Mouse (Mus musculus) neural tube, postnatal 0 days (tissue): ENCODE data around the gene Smim4. TPM values are rescaled to one million over a fixed set of nuclear protein-coding genes. Genes with fewer than 3 reads are reported as not detected.

Experiments used
- polyA plus RNA-seq: library from polyadenylated mRNA; unstranded; fragments of >200 nt; fragmentation: Nextera tagmentation; extraction: Ambion mirVana; gene quantifications from 2 replicates; pipeline ENCODE4 v1.2.1, GENCODE M21; 2015

Gene Smim4
- 63.0 and 75.6 TPM in 2 replicates for polyA plus RNA-seq

DNA sequence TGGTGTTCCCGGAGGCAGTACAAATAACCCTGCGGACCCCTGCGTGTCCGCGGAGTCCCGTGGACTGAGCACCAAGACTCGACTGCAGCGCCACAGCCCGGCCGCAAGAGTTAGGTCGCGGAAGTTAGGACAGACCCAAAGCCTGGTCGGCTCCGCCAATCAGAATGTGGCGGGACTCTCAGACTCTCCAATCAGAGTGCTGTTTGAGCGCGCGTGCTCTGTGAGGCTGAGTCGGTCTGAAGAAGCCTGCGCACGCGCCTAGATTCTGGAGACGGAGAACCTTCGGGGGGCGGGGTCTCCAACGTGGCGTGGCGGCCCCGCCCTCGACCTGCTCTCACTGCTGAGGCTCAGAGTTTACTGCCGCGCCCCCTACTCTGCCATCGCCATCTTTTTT, at the start of gene Smim4:
Gene Smim4, minus strand, starts transcription at position 131 of the 394 bp plus-strand sequence.

GRCm38 (mm10) chr14:31168425-31168824, 39.7 kb upstream of the Smim4 start, which contains the start of gene Stab1:
Gene Stab1, minus strand, starts transcription at chr14:31168641.

DNA sequence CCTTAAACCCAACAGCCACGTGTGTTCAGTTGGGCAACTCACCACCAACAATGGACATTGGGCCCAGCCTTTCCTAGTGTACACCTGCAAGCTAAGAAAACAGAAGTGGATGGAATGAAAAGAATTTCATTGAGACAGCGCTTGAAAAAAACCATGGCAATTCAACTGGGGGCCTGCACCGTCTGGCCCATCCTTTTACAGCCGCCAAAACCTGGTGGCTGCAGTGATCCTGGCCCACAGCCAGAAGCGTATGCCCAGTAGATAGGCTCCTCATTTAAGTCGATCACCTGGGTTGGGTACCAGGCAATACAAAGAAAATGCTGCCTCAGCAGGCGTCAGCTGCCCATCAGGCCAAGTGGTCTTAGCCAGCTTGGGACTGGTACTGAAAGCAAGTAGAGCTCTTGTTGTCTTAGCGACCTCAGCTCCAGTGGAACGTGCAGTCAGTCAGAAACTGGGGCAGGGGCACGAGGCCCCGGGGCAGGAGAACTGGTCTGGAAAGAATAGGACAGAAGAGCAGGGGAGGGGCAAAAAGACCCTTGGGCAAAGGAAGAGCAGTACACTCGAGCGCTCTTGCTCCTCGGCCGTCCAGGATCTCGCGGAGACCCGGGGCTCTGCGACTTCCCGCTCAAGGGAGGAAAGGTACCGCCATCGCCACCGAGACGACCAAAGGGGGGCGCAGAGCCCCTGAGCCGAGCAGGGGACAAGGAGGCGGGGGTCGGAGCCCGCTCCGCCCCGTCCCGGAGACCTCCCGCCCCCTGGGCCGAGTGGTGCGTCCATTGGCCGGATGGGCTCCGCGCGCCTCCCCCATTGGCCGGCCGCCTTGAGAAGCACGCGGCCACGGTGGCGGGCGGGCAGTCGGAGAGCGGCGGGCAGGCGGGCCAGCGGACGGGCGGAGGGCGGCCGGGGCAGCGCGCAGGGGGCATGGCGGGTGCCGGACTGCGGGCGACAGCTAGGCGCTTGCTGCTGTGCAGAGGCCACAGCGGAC, 1.8 kb upstream of the Smim4 start, which contains the start of gene Nt5dc2:
Gene Nt5dc2, plus strand, starts transcription at position 818 of the 985 bp plus-strand sequence.

Other genes with a start within 250 kb of the Smim4 start
- 2.5 and 4.4 TPM in 2 replicates for gene Mustn1, start 249.8 kb downstream of the Smim4 start, polyA plus RNA-seq
- not detected in 2 replicates for gene Itih4, start 242.5 kb downstream of the Smim4 start, polyA plus RNA-seq
- gene Itih3, start 205.2 kb downstream of the Smim4 start, polyA plus RNA-seq = 10.3 and 10.8 TPM in 2 replicates
- not detected in 2 replicates for gene Itih1, start 185.7 kb downstream of the Smim4 start, polyA plus RNA-seq
- gene Nek4, start 177.6 kb downstream of the Smim4 start, polyA plus RNA-seq = 11.5 and 13.1 TPM in 2 replicates
- 46.2 and 49.6 TPM in 2 replicates for gene Glt8d1, start 127.6 kb downstream of the Smim4 start, polyA plus RNA-seq
- 435 and 488 TPM in 2 replicates for gene Spcs1, start 127.3 kb downstream of the Smim4 start, polyA plus RNA-seq
- gene Pbrm1, start 109.8 kb downstream of the Smim4 start, polyA plus RNA-seq = 72.5 and 77.0 TPM in 2 replicates
- 46.8 and 51.4 TPM in 2 replicates for gene Gnl3, start 109.8 kb downstream of the Smim4 start, polyA plus RNA-seq
- 128 and 139 TPM in 2 replicates for gene Nt5dc2, start 2.1 kb upstream of the Smim4 start, polyA plus RNA-seq
- gene Stab1, start 39.7 kb upstream of the Smim4 start, polyA plus RNA-seq = 13.3 and 15.1 TPM in 2 replicates
- gene Tnnc1, start 79.4 kb upstream of the Smim4 start, polyA plus RNA-seq = 4.8 and 5.0 TPM in 2 replicates
- 204 and 249 TPM in 2 replicates for gene Nisch, start 88.0 kb upstream of the Smim4 start, polyA plus RNA-seq
- 0.39 and 0.48 TPM in 2 replicates for gene Sema3g, start 88.9 kb upstream of the Smim4 start, polyA plus RNA-seq
- 8.2 and 10.3 TPM in 2 replicates for gene Phf7, start 122.4 kb upstream of the Smim4 start, polyA plus RNA-seq
- 74.3 and 86.2 TPM in 2 replicates for gene Bap1, start 122.5 kb upstream of the Smim4 start, polyA plus RNA-seq
- 1.4 and 1.8 TPM in 2 replicates for gene Dnah1, start 194.9 kb upstream of the Smim4 start, polyA plus RNA-seq
- gene Capn7, start 207.7 kb upstream of the Smim4 start, polyA plus RNA-seq = 46.2 and 48.0 TPM in 2 replicates